Mouse (Mus musculus): ENCODE measurements around the gene Phykpl.
A peak's percentile ranks its signal among the peaks of the same experiment; 100 is the strongest.
"Not testable (repeated sequence)": the region's sequence is repeated elsewhere in the genome, so short reads cannot be mapped to it uniquely, and the experiment has no call there.

The Phykpl gene

GRCm38 (mm10) chr11:51585608-51586252 lies 1.2 kb downstream of the Phykpl start:
- DNase-seq (ENCODE audit: extremely low read depth, insufficient read length, low spot score): no peak

- no peak for DNase-seq (ENCODE audit: extremely low read depth, insufficient read length, low spot score)
Observed at GRCm38 (mm10) chr11:51586411-51586810, 1.9 kb downstream of the Phykpl start.

GRCm38 (mm10) chr11:51587059-51587458 lies 2.5 kb downstream of the Phykpl start:
- DNase-seq (ENCODE audit: extremely low read depth, insufficient read length, low spot score): no peak

GRCm38 (mm10) chr11:51588833-51589232 lies 4.3 kb downstream of the Phykpl start:
- no peak for DNase-seq (ENCODE audit: extremely low read depth, insufficient read length, low spot score)

- no peak for DNase-seq (ENCODE audit: extremely low read depth, insufficient read length, low spot score)
Observed at GRCm38 (mm10) chr11:51590002-51590401, 5.4 kb downstream of the Phykpl start.

GRCm38 (mm10) chr11:51591168-51591567 lies 6.6 kb downstream of the Phykpl start:
- DNase-seq (ENCODE audit: extremely low read depth, insufficient read length, low spot score): no peak

GRCm38 (mm10) chr11:51591915-51592314 lies 7.4 kb downstream of the Phykpl start:
- DNase-seq (ENCODE audit: extremely low read depth, insufficient read length, low spot score): no peak

- DNase-seq (ENCODE audit: extremely low read depth, insufficient read length, low spot score): no peak
Observed at GRCm38 (mm10) chr11:51593368-51593767, 8.8 kb downstream of the Phykpl start.

GRCm38 (mm10) chr11:51593849-51594248 lies 9.3 kb downstream of the Phykpl start:
- no peak for DNase-seq (ENCODE audit: extremely low read depth, insufficient read length, low spot score)

- no peak for DNase-seq (ENCODE audit: extremely low read depth, insufficient read length, low spot score)
Observed at GRCm38 (mm10) chr11:51594715-51595350, 10.3 kb downstream of the Phykpl start.

GRCm38 (mm10) chr11:51595459-51596083 lies 11.0 kb downstream of the Phykpl start:
- no peak for DNase-seq (ENCODE audit: extremely low read depth, insufficient read length, low spot score)

GRCm38 (mm10) chr11:51597553-51597952 lies 13.0 kb downstream of the Phykpl start:
- DNase-seq (ENCODE audit: extremely low read depth, insufficient read length, low spot score): no peak

GRCm38 (mm10) chr11:51602253-51602652 lies 17.7 kb downstream of the Phykpl start:
- no peak for DNase-seq (ENCODE audit: extremely low read depth, insufficient read length, low spot score)

GRCm38 (mm10) chr11:51605602-51606446 lies 21.3 kb downstream of the Phykpl start:
- DNase-seq (ENCODE audit: extremely low read depth, insufficient read length, low spot score): peak; percentile 93

GRCm38 (mm10) chr11:51606447-51607095 lies 22.0 kb downstream of the Phykpl start, which contains the start of gene Hnrnpab:
Hnrnpab (minus strand) TSS chr11:51606847.
- peak; percentile 90 for DNase-seq (ENCODE audit: extremely low read depth, insufficient read length, low spot score)

GRCm38 (mm10) chr11:51607096-51607738 lies 22.7 kb downstream of the Phykpl start:
- no peak for DNase-seq (ENCODE audit: extremely low read depth, insufficient read length, low spot score)

- DNase-seq (ENCODE audit: extremely low read depth, insufficient read length, low spot score): no peak
Observed at GRCm38 (mm10) chr11:51609266-51609909, 24.8 kb downstream of the Phykpl start.

- DNase-seq (ENCODE audit: extremely low read depth, insufficient read length, low spot score): not testable (repeated sequence)
Observed at GRCm38 (mm10) chr11:51609940-51610339, 25.4 kb downstream of the Phykpl start.

GRCm38 (mm10) chr11:51614256-51614655 lies 29.7 kb downstream of the Phykpl start:
- no peak for DNase-seq (ENCODE audit: extremely low read depth, insufficient read length, low spot score)

Measured in 3134 (cell line).